Mouse (Mus musculus) ovary, postnatal 14 days (tissue): ENCODE data around the gene Taf9.

Experiments used
- DNase-seq: peaks from one replicate; pipeline ENCODE4 v3.0.0; 2022; ENCODE audit warnings: low spot score

Gene Taf9

DNA sequence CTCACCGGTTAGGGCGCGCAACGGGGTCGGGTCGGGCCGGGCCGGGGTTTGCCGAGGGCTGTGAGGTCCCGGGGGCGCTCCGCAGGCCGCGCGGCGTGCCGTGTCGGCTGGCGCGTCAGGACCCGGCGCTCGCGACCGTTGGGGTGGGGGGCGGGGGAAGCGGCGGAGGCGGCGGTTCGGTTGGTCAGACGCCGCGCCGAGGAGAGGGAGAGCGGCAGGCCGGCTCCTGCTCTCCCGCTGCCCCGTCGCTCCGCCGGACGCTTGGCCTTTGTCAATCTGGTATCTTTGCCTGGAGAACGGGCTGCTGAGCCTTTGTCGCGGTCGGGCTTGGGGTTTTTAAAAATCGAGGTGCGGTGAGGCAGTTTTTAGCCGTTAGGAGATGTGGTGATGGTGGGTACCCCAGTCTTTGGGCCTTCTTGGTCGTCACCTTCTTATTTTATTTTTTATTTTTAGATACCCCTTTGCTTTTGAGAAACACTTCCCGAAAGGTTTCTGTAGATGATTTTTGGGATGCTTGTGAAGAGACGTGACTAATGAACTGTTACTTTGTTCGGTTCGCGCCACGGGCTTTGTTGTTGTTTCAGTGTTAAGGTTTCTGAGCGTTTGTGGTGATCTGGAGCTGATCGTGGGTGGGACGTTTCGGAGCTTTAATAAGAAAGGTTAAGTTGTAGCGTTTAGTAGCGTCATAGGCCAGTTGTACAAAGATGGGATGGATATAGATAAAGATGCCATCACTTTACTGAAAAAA lies at the start of gene Taf9:
Gene Taf9, plus strand, starts transcription at position 141 of the 748 bp plus-strand sequence.
- no peak for DNase-seq

DNA sequence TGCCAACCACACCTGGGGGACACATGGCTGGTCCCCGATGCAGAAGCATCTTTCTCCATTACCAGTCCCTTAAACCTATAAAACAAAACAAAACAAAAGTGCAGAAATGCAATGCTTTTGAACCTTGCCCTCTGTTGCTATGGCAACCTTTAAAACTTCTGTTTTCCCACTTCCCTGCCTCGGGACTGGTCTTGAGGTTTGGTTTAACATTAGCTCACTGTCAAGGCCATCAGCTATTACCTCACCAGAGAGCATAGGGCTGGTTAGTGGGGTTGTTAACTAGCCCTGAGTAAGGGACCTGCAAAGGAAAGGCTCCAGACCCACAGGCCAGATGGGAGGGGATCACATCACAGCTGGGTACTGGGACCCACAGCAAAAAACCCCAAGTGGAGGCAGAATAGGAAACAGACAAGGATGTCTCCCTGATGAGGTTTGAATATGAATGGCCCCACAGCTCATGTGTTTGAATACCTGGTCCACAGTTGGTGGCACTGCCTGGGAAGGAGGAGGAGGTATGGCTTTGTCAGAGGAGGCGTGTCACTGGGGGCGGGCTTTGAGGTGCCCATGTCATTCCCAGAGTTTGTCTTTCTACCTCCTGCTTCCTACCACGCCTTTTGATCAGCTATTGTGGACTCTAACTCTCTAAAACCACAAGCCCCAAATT lies 49.0 kb upstream of the Taf9 start:
- no peak for DNase-seq

DNA sequence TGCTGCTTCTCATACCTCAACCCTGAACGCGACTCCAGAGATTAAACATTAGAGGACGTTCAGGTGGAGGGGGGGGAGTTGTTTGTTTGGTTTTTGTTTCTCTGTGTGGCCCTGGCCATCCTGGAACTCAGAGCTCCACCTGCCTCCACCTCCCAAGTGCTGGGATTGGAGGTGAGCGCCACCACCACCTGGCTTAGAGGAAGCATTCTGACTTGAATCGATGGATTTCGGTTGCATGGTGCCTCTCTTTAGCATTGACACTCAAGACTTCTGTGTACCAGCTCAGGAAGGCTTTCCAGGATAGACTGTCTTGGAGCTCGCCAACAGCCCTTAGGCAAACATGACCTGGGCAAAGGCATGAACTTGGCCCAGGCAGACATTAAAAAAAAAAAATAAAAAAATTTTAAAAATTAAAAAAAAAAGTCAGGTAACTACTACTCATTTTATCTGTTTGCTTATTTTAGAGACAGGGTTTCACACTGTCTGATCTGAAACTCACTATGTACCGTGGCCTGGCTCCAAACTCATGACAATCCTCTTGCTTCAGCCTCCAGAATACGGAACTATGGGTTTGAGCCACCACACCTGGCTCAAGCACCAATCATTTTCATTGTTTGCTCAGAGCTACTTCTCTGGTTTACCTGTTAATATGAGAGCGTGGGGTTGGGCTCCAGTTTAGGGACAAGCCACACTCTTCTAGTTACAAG lies 48.2 kb upstream of the Taf9 start:
- no peak for DNase-seq

DNA sequence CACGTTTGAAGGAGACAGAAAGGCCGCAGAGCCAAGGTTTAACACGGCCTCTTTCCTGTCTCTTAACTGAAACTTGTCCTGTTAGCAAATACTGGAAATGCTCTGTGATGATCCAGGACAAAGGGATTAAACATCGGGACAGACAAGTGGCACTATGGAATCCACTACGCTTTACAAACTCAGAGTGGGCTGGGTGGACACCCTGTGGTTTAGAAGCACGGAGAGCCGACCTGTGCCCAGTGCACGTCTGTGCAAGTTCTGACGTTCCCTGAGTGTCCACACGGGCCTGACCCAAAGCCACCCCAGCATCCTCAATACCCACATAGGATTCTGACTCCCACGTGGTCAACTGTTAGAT lies 47.7 kb upstream of the Taf9 start:
- no peak for DNase-seq

DNA sequence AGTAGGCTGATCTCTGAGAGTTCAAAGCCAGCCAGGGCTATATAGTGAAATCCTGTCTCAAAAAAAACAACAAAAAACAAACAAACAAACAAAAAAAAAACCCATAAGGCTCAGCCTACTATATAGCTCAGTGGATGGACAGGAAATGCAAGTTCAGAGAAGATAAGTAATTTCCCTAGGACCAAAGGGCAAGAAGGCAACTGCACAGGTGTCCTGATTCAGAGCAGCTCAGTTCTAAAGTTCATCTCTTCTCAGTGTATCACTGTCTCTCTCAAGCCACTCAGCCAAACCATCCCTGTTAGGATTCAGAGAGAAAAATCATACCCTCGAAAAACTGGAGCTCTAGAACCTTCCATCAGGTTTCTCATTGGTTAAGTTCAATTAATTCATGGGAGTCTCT lies 45.5 kb upstream of the Taf9 start:
- DNase-seq, result no peak

DNA sequence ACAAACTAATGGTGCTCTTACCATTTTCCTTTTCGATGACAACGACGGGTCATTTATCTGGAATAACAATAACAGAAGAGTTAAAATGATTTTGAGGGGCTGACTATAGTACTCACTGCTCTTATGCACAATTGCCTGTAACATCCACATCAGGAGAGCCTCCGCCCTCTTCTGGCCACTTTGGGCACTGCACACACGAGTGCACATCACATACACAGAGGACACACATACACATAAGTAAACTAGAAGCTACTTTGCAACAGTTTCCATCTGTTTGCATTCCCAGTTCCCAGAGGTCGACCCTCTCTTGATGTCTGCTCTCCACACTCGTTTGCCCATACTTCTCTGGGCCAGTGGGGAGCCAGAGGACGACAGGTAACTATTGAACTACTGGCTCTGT lies 43.6 kb upstream of the Taf9 start:
- no peak for DNase-seq

DNA sequence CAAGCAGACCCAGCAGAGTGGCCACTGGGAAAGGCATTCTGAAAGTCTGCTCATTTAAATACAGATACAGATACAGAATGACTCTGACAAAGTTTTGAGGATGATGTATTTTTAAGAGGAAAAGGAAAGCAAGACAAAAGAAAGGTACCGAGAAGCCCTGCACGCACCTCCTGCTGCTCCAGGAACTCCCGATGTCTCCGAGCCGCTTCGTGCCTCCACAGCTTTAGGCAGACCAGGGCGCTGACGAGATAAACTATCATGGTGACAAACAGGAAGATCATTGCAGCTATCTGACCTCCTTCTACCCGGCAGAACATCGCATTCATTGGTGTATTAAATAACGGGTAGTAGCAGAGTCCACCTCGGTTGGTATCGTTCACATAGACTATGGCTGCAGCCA lies 40.1 kb upstream of the Taf9 start:
- DNase-seq, result no peak

DNA sequence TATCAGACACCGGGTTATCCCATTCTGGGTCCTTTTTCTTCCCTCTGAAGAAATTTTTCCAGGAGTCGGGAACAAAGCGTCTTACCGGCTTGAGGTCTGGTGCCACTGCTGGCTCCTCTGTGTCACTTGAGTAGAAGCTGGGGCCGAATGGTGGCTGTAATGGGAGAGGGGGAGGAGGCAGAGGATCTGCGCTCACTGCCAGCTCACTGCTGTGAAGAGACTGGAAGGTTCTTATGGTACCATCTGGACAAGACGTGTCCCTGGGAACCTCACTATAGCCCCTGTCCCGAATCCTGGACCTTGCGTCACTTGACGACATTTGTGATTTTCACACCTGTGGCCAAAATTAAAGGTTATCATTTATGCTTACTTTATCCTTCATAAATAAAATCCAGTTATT lies 39.1 kb upstream of the Taf9 start:
- DNase-seq, result no peak

DNA sequence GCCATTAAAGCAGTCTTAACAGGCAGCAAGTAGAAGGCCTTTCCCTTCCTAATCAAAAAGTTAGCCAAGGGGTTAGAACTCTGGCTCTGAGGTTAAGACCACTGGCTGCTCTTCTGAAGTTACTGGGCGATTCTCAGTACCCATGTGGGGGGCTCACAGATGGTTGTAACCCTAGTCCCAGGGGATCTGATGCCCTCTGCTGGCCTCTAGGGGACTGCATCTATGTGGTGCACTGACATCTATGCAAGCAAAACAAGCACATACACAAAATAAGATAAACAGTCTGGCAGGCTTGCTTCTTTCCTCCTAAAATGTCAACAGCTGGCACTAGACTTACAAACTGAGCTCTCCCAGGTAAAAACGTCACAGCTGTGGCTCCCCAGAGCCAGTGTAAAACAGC lies 38.5 kb upstream of the Taf9 start:
- DNase-seq, result no peak

DNA sequence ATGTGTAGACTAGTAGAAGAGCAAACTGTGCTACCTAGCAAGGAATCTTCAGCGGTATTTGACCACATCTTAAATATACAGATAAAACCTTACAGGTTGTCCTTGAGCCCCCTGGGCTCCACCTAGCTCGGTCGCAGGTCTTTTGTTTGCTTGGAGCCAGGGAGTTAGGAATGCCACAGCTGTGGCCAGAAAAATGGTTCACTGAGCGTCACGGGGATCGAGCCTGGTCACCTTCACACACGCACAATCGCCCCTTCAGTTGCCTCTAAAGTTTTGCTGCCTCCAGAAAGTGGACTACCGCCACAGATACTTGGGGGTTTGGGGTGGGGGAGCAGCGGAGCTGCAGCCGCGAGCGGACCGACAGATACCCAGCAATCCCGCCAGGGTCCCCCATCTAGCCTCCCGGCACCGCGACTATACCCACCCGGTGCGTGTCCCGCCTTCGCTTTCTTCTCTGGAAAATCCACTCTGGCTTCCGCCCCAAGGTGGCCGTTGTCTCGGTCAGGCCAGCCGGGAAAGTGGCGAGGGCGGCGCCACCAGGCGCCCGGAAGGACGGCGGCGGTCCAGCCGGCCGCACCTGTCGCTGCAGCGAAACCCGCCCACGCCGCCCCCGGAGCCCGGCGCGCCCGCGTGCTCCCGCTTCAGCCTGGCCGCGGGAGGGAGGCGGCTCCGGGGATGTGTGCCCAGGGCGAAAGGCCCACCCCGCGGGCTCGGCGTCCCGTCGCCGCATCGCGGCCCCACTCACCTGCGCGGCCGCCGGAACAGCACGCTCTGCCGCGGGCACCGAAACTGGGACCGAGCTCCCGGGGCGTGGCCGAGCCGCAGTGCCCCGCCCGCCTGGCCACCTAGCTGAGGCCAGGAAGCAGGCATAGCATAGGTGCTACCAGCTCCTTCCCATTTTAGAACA lies 34.9 kb upstream of the Taf9 start, which contains the start of gene Marveld2:
Gene Marveld2, minus strand, starts transcription at position 791 of the 907 bp plus-strand sequence.
- DNase-seq, result peak; percentile 37

DNA sequence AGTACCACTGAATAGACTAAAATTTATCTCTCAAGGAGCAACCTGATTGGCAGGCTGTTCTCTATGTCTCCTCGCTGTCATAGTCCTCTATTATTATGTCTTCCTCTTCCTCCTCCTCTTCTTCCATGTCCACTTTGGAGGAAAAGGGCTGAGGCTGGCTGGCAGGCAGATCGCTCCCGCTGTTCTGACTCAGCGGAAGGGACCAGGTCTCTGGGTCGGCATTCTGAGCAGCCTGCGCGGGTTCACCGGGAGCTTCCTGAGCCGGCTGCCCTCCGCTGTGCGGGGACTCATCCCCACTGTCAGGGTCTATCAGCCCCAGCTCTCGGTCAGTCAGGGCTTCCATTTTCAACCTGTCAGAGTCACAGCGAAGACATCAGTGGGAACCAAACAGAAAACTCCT lies 33.8 kb upstream of the Taf9 start:
- DNase-seq, result no peak

DNA sequence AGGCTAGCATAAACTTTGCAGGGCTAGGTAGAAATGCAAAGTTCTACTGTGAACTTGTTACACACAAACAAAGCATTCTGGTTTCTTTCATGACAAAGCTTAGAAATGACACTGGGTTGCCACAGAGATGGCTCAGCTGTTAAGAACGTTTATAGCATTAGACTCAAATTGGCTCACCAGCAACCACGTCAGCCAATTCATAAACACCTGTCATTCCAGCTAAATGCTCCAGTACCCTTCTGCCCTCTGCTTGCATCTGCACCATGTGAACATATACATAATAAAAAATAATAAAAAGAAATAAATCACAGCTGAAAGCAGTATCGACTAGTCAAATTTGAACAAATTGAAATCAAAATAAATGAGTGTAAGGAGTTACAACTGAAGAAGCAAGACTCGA lies 29.1 kb upstream of the Taf9 start:
- DNase-seq, result no peak

DNA sequence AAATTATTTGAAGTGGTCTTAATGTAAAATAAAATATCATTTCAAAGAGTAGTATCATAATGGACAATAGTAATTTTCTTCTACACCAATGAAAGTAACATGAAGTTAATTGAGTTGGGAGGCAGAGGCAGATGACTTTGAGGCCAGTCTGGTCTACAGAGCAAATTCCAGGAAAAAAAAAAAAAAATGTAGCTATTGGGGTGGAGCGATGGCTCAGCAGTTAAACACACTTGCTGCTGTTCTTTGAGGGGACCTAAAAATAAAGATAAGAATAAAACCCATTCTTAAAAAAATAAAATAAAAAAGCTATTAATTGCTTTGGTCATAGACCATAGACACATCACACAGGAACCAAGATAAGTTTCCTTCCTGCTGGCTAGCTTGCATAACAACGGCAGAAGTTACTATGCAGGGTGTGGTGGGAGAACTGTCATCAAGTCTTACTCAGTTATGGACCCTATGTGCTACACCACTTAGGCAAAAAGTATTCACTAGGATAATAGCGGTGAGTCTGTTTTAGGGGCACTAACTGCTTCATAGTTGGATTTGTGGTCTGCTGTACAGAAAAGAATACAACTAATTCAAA lies 17.2 kb upstream of the Taf9 start:
- DNase-seq, result no peak

DNA sequence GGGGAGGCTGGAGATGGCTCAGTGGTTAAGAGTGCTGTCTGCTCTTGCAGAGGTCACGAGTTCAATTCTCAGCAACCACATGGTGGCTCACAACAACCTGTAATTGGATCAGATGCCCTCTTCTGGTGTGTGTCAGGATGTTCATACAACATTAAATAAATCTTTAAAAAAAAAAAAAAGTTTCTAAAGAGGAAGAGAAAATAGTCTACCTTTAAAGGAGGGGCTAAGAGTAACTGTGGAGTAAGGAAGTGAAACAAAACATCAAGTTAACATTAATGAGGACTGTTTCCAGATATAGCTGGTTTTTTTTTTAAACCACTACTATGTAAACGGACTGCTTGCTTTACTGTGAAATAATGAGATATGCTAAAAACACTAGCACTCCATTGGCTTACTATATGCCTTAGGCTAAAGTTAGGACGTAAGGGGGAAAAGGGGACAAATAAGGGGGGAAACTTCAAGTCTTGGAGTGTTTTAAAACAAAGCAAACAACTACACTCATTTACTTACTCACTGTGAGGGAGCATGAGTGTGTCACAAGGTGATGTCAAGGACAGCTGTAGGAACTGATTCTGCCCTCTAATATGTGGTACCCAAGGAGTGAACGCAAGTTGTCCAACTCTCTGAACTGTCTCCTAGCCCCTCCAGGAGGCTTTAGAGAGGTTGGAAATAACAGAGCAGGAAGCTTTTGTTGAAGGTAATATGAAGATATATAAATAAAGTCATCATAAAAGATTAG lies 8.7 kb upstream of the Taf9 start:
- no peak for DNase-seq

DNA sequence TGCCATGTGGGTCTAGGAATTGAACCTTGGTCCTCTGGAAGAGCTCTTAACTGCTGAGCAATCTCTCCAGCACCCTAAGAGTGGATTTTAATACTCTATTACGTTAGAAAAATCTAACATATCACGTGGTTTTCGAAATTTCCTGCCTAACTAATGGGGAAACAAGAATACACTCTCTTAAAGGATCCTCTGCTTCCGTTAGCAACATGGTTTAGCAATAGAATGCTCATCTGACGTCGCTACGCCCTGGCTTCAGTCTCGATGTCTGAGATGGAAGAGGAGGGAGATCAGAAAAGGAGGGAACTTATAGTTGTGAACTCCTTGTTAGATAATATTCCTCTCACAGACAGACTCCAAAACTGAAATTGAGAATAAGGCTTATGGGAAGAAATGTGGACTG lies 3.2 kb upstream of the Taf9 start:
- no peak for DNase-seq

DNA sequence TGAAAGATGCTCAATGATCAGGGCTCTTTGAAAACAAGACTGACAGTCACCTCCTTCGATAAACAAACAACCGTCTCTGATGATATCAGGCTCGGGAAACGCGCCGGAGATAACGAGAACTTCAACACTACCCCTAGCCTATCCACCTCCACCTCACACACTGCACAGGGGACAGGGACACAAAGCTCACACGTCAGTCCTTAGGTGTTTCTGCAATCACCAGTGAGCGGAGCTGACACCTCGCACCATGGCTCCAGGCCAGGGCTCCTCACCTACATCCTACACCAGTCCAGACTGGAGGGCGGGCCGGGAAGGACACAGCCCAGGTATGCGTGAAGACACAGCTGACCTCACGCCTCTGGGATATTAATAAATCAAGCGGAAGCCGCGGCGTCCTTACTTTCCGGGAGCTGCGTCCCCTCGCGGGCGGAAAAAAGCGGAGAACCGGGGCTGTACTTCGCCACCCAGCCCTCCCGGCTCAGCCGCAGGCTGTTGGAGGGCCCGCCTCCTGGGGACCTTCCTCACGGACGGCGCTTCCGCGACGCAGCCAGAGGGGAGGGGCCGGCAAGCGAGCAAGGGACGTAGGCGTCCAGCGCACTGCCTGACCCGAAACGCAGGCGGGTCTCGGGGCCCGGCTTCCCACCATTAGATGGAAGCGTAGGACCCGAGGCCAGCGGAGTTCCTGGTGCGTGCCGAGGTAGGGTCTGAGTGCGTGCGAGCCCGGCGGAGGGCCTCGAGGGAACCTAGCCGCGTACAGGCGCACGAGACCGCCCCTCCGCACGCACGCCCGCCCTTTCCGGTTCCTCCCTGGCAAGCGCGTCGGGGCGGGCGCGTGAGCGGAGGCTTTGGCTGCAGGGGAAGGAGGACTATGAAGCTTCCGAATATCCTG lies 585 bp upstream of the Taf9 start, which contains the start of the genes Ak6 and Rad17:
Gene Ak6, plus strand, starts transcription at position 430 of the 889 bp plus-strand sequence.
Gene Rad17, minus strand, starts transcription at position 502 of the 889 bp plus-strand sequence.
- DNase-seq, result peak; percentile 93

DNA sequence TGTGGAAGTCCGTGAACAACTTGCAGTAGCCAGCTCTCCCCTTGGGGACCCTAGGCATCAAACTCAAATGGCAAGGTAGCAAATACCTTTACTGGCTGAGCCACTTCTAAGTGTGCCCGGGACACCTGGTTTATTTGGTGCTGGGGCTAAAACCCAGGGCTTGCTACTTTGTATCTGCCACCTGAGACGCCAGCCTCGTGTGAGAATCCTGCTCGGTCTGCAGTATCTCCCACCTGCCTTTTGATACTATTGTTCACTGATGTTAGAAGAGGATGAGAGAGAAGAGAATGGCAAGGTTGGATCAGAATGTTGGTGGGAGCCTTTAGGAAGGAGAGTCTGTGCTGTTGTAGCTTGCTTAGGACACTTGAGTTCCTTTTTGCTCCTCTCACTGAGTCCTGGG lies 6.7 kb downstream of the Taf9 start:
- DNase-seq, result no peak

DNA sequence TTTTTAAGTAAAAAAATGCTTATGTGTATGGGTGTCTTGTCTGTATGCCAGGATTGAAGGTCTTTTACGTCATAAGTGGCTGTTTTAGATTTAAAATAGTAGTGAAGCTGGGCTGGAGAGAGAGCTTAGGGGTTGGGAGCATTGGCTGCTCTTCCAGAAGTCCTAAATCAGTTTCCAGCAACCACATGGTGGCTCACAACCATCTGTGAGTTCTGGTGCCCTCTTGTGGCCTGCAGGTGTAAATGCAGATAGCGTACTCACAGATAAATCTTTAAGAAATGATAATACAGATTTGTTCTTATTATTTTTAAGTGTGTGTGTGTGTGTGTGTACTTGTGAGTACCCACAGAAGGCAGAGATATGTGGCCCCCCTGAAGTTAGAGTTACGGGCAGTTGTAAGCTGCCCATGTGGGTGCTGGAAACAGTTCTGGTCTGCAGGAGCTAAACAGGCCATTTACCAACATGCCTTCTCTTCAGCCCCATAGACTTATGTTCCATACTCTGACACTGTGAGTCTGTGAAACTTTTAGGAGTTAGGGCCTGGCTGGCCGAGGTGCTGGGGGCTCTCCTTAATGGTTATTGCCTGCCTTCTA lies 8.6 kb downstream of the Taf9 start:
- DNase-seq, result peak; percentile 45

DNA sequence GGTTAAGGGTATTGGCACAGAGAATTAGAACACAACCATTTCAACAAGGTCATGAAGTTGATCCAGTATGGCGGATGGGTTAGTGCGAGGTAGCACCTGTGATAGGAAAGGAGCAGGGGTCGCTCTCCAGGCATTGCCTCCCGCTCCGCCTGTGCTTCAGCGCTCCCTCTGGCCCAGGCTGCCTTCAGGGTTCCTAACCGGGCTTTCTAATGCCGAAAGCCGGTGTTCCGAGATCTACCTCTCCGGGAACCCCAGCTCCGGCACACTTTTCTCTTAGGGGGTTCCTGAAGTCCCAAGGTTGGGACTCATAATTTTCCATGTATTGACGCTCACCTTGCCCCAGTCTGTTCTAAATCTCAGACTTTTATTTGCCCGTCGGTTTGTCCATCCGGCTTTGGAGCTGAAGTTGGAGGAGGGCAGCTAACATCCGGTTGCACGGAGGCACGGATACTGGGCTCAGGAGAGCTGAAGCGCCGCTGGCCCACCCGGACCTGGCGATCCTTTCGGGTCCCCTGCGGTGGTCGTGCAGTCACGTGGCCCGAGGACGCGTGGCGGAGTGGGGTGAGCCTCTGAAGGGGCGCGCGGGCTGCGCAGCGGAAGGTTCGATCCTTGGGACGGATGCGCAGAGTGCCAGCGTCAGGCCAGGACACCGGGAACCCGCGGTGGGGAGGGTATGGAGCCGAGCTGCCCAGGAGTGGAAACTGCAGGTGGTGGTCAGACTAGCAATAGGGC lies 18.1 kb downstream of the Taf9 start, which contains the start of gene Ccdc125:
Gene Ccdc125, plus strand, starts transcription at position 427 of the 732 bp plus-strand sequence.
- DNase-seq, result peak; percentile 21
